Mouse (Mus musculus) MEL (cell line): Measurements from ENCODE around the gene Maea.

ENCODE experiments used
- MAZ ChIP-seq: IDR thresholded peaks from 2 replicates; pipeline ENCODE4 v1.6.1; 2012; ENCODE audit warnings: low read depth, mild to moderate bottlenecking, inconsistent platforms, low read length, improper control_type of control experiment
- USF1 ChIP-seq: IDR thresholded peaks from 2 replicates; pipeline ENCODE4 v1.6.1; 2014; ENCODE audit warnings: low read depth, mild to moderate bottlenecking, inconsistent platforms, low read length, improper control_type of control experiment, moderate library complexity
- ZC3H11A ChIP-seq: IDR thresholded peaks from 2 replicates; pipeline ENCODE4 v1.6.1; 2012; ENCODE audit warnings: low read depth, mild to moderate bottlenecking, inconsistent platforms, low read length, improper control_type of control experiment

- TF ChIP-seq USF1: no peak
- no peak for TF ChIP-seq ZC3H11A
- TF ChIP-seq MAZ: no peak
Observed at GRCm38 (mm10) chr5:33387550-33387949, 52.2 kb downstream of the Maea start.
